Mouse (Mus musculus) hindbrain, embryonic 14.5 days (tissue): ENCODE results near the gene St8sia1. TPM values are rescaled to one million over a fixed set of nuclear protein-coding genes. Genes with fewer than 3 reads are reported as not detected.

Experiments used
- ATAC-seq: fragments of 200-750 bp; cut with Nextera tagmentation; 2 replicates; pipeline ENCODE4 v1.8.0; 2017; ENCODE audit warnings: moderate number of reproducible peaks, mild to moderate bottlenecking, moderate TSS enrichment, moderate library complexity; ENCODE audit not compliant: low FRiP score
- DNase-seq: peaks from one replicate; pipeline ENCODE4 v3.0.0-alpha.2; 2015; ENCODE audit warnings: low spot score
- H3K27ac ChIP-seq: fragments of 300-500 bp; sonication (generic); 2 replicates; pipeline ENCODE4 v1.5.1; 2014; ENCODE audit warnings: mild to moderate bottlenecking, moderate library complexity
- H3K27me3 ChIP-seq: fragments of 300-500 bp; sonication (generic); 2 replicates; pipeline ENCODE4 v1.6.1; 2014; ENCODE audit warnings: mild to moderate bottlenecking, low read length, mixed read lengths; ENCODE audit not compliant: control insufficient read depth, insufficient read depth
- H3K36me3 ChIP-seq: fragments of 300-500 bp; sonication (generic); replicated peaks from 2 replicates; pipeline ENCODE4 v1.6.1; 2014; ENCODE audit not compliant: control insufficient read depth, insufficient read depth
- H3K4me1 ChIP-seq: fragments of 300-500 bp; sonication (generic); replicated peaks from 2 replicates; pipeline ENCODE4 v1.6.1; 2014; ENCODE audit warnings: antibody characterized with exemption, low read length, mixed read lengths; ENCODE audit not compliant: control insufficient read depth, insufficient read depth
- H3K4me2 ChIP-seq: fragments of 300-500 bp; sonication (generic); replicated peaks from 2 replicates; pipeline ENCODE4 v1.6.1; 2014; ENCODE audit warnings: mild to moderate bottlenecking, moderate library complexity
- H3K4me3 ChIP-seq: fragments of 300-500 bp; sonication (generic); replicated peaks from 2 replicates; pipeline ENCODE4 v1.5.1; 2014; ENCODE audit warnings: mild to moderate bottlenecking, low read length
- H3K9ac ChIP-seq: fragments of 300-500 bp; sonication (generic); 2 replicates; pipeline ENCODE4 v1.6.1; 2014
- H3K9me3 ChIP-seq: fragments of 300-500 bp; sonication (generic); 2 replicates; pipeline ENCODE4 v1.6.1; 2016; ENCODE audit warnings: low read length; ENCODE audit not compliant: control insufficient read depth
- WGBS: fragments of 180-500 bp; shearing (Covaris S2); extraction: QIAGEN DNeasy Blood & Tissue Kit; methylation state at CpG from one replicate; pipeline ENCODE4 v1.1.7; 2014; 5-methylcytosine and 5-hydroxymethylcytosine counted together
- polyA plus RNA-seq: library from polyadenylated mRNA; unstranded; fragments of >200 nt; fragmentation: Nextera tagmentation; extraction: Ambion mirVana; gene quantifications from 2 replicates; pipeline ENCODE4 v1.2.1, GENCODE M21; 2014

Gene St8sia1
- polyA plus RNA-seq, 1 experiment from 2014 or later: 6.1 TPM

DNA sequence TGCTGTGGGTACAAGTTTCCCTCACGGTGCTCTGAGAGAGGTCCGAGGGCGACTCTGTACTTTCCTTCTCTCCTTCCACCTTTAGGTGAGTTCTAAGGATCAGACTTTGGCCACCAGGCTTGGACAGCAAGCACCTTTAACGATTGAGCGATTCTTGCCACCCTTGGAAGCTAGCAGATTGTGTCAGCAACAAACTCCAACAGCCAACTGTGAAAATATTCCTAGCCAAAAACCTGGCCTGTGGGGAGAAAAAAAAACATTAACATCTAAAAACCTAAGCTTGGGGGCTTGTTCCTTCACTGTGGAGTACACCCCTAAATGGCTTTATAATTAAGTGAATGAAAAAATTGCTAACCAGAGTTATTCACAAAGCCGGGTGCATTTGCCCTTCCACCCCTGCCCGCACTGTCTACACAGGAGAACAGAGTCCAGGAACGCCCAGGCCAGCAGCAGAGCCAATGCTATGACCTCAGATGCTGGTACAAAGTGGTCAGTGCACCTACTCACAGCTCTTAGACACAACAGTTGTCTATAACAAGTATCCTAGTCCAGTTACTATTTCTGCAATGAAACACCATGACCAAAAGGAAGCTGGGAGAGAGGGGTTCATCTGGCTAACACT is 83.3 kb downstream of the St8sia1 start:
- no peaks in the 10 kb centered on the region for H3K9me3 ChIP-seq
- 97% methylated on average over 8 of the region's 8 CpGs for WGBS
- no peak overlapping the region for H3K4me2 ChIP-seq
- no peak for DNase-seq
- H3K36me3 ChIP-seq: no peaks in the 10 kb centered on the region
- H3K27ac ChIP-seq: no peak overlapping the region
- H3K27me3 ChIP-seq: no peaks in the 10 kb centered on the region
- no peak overlapping the region for H3K4me3 ChIP-seq
- no peak for ATAC-seq
- H3K4me1 ChIP-seq: peaks cover 31% of the 10 kb centered on the region
- no peak overlapping the region for H3K9ac ChIP-seq

- 42% methylated on average over 15 of the region's 15 CpGs for WGBS
- H3K27me3 ChIP-seq: no peaks in the 10 kb centered on the region
- ATAC-seq: peak; percentile 18; the same call in 1 of the 2 replicates
- 0 out of 2 replicates have a peak overlapping the region, but pooled peaks have one; percentile 6 for H3K27ac ChIP-seq
- no peak for DNase-seq
- H3K4me3 ChIP-seq: no peak overlapping the region
- no peaks in the 10 kb centered on the region; the same call in 1 of the 2 replicates for H3K36me3 ChIP-seq
- H3K4me2 ChIP-seq: no peak overlapping the region
- no peak overlapping the region for H3K9ac ChIP-seq
- H3K9me3 ChIP-seq: no peaks in the 10 kb centered on the region
- peaks cover 35% of the 10 kb centered on the region for H3K4me1 ChIP-seq
Measured at GRCm38 (mm10) chr6:142878744-142879701, 85.2 kb downstream of the St8sia1 start.

- WGBS: 22% methylated on average over 6 of the region's 6 CpGs
- ATAC-seq (no peak), DNase-seq (no peak)
- no peak overlapping the region for H3K4me3 ChIP-seq
- no peaks in the 10 kb centered on the region for H3K27me3 ChIP-seq
- H3K36me3 ChIP-seq: no peaks in the 10 kb centered on the region; the same call in 1 of the 2 replicates
- no peaks in the 10 kb centered on the region for H3K9me3 ChIP-seq
- peak overlapping the region; percentile 24 for H3K4me2 ChIP-seq
- H3K27ac ChIP-seq: peak overlapping the region; percentile 66
- H3K9ac ChIP-seq: no peak overlapping the region; the same call in 1 of the 2 replicates
- peaks cover 35% of the 10 kb centered on the region for H3K4me1 ChIP-seq
Measured at GRCm38 (mm10) chr6:142877221-142877620, 87.0 kb downstream of the St8sia1 start.

GRCm38 (mm10) chr6:142876279-142876899 is 87.9 kb downstream of the St8sia1 start:
- 6% methylated on average over 8 of the region's 8 CpGs for WGBS
- Histone ChIP-seq H3K9ac (no peak overlapping the region; the same call in 1 of the 2 replicates), H3K9me3 (no peaks in the 10 kb centered on the region), H3K4me1 (peaks cover 35% of the 10 kb centered on the region), H3K36me3 (no peaks in the 10 kb centered on the region; the same call in 1 of the 2 replicates), H3K27ac (peak overlapping the region; percentile 66; the same call in 1 of the 2 replicates), H3K4me2 (peak overlapping the region; percentile 24), H3K4me3 (no peak overlapping the region), H3K27me3 (no peaks in the 10 kb centered on the region)
- ATAC-seq (no peak), DNase-seq (peak; percentile 73)

DNA sequence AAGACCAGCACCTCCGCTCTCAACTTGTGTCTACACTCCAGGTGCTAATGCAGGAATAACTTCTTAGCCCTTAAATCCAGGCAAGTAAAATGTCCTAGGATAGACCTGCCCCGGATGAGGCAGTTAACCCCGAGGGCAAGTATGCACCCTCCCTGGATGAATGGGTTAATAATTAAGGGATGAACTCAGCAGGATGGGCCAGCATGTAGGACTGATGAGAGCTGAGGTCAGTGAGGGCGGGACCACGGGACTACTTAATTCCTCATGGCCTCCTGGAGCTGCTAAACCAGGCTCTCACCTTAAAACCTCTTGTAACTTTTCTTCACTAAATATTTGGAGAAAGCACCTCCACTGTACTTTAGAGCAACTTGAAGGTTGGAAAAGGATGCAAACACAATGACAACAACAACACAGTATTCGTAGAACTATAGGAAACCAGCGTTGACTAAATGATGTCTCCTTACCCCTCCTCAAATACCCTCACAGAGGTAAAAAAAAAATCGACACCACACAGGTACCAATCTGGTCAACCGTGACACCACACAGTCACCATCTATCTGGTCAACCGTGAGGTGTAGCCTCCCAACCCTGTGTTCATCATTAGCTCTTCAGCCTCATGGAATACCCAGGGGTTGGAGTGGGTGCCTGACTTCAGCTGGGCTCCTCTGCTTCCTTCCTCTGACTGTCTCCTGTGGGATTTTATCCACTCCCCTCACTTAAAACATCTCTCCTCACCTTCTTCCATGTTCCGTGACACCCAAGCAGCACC is 90.3 kb downstream of the St8sia1 start:
- H3K4me2 ChIP-seq: no peak overlapping the region
- DNase-seq (no peak), ATAC-seq (no peak)
- WGBS: 80% methylated on average over 11 of the region's 11 CpGs
- H3K4me3 ChIP-seq: no peak overlapping the region
- H3K27me3 ChIP-seq: no peaks in the 10 kb centered on the region
- no peak overlapping the region for H3K9ac ChIP-seq
- peaks cover 34% of the 10 kb centered on the region for H3K4me1 ChIP-seq
- no peaks in the 10 kb centered on the region; the same call in 1 of the 2 replicates for H3K36me3 ChIP-seq
- no peaks in the 10 kb centered on the region for H3K9me3 ChIP-seq
- H3K27ac ChIP-seq: no peak overlapping the region

GRCm38 (mm10) chr6:142869715-142870422 is 94.4 kb downstream of the St8sia1 start:
- Histone ChIP-seq H3K27me3 (no peaks in the 10 kb centered on the region), H3K4me3 (no peak overlapping the region), H3K9ac (no peak overlapping the region), H3K27ac (no peak overlapping the region), H3K4me2 (no peak overlapping the region), H3K36me3 (no peaks in the 10 kb centered on the region), H3K9me3 (no peaks in the 10 kb centered on the region), H3K4me1 (peaks cover 5% of the 10 kb centered on the region; the same call in 1 of the 2 replicates)
- 72% methylated on average over 7 of the region's 7 CpGs for WGBS
- ATAC-seq (no peak), DNase-seq (no peak)

DNA sequence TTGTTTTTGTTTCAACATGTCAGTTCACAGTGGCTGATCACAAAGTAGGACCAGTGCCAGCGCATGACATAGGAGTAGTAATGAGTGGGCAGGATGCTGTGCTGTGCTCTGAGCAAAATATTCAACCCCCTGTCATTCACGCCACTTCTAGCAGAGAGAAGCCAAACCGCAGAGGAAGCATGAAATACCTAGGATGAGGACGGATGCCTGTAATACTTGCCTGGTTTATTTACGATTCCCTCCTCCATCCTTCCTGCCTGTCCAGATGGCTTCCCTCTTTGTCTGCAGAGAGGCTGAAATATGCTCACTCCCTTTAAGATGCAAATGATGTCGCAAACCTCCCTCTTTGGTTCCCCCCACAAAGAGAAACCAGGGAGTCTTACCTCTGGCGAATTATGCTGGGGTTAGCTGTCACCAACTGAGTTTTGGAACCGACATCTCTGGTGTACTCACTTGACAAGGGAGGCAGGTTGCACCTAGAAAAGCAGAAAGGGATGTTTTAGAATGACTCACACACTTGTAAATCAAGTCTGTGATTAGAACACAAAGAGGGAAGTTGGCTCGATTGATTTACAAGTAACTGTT is 96.7 kb downstream of the St8sia1 start:
- H3K4me2 ChIP-seq: 0 out of 2 replicates have a peak overlapping the region, but pooled peaks have one; percentile 2
- 0 out of 2 replicates have a peak, but pooled peaks cover 3% of the 10 kb centered on the region for H3K9me3 ChIP-seq
- H3K4me1 ChIP-seq: peaks cover 5% of the 10 kb centered on the region; the same call in 1 of the 2 replicates
- ATAC-seq: peak; percentile 89
- H3K36me3 ChIP-seq: peaks cover 3% of the 10 kb centered on the region
- peak overlapping the region; percentile 6; the same call in 1 of the 2 replicates for H3K9ac ChIP-seq
- 8% methylated on average over 9 of the region's 9 CpGs for WGBS
- no peaks in the 10 kb centered on the region for H3K27me3 ChIP-seq
- peak; percentile 69 for DNase-seq
- H3K4me3 ChIP-seq: no peak overlapping the region
- peak overlapping the region; percentile 73 for H3K27ac ChIP-seq

DNA sequence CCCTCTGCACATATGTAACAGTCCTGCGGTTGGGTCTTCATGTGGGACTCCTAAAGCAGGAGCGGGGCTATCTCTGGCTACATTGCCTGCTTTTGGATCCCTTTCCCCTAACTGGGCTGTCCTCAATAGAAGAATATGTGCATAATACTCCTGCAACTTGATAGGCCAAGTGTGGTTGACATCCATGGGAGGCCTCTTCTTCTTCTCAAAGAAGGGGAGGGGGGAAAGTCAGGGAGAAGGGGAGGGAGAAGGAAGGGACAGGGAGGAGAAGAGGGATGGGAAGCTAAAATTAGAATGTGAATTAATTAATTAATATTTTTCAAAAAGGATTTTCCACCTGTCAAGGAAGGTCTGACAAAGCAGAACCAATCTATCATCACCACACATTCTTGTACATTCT is 97.2 kb downstream of the St8sia1 start:
- H3K4me2 ChIP-seq: no peak overlapping the region
- no peak overlapping the region for H3K4me3 ChIP-seq
- WGBS: 93% methylated on average over 2 of the region's 2 CpGs

More for the DNA sequence above, 97.2 kb downstream of the St8sia1 start:
- DNase-seq (no peak), ATAC-seq (peak; percentile 58; the same call in 1 of the 2 replicates)
- Histone ChIP-seq H3K9ac (peak overlapping the region; percentile 6; the same call in 1 of the 2 replicates), H3K9me3 (0 out of 2 replicates have a peak, but pooled peaks cover 3% of the 10 kb centered on the region), H3K4me1 (peaks cover 5% of the 10 kb centered on the region; the same call in 1 of the 2 replicates), H3K27ac (peak overlapping the region; percentile 73), H3K36me3 (peaks cover 4% of the 10 kb centered on the region), H3K27me3 (no peaks in the 10 kb centered on the region)
